Mouse (Mus musculus) megakaryocyte progenitor cell, adult 5-6 weeks (primary cell): ENCODE results near the gene Plekha3. TPM values are rescaled to one million over a fixed set of nuclear protein-coding genes. Genes with fewer than 3 reads are reported as not detected.

Experiments used
- ATAC-seq: replicated peaks from 2 replicates; pipeline ENCODE4 v1.8.0; 2016; ENCODE audit warnings: mild to moderate bottlenecking, moderate TSS enrichment, inconsistent platforms; ENCODE audit not compliant: poor library complexity
- total RNA-seq, 2 experiments: library from RNA; stranded (forward) in 1 of 2; stranded (reverse) in 1 of 2; fragments of 157-497, 149-512 nt in 1 of 2; fragments of 200-1000 nt in 1 of 2; gene quantifications; 2 replicates each; pipeline versions ENCODE4 v1.2.3 to v1.2.4; 2015 to 2017

The Plekha3 gene
- total RNA-seq (2015) (28.2 and 36.1 TPM in 2 replicates), total RNA-seq (2017) (17.5 and 25.6 TPM in 2 replicates)

- peak; percentile 58 for ATAC-seq
Observed at GRCm38 (mm10) chr2:76674725-76675427, at the start of gene Plekha3. Gene Plekha3, plus strand, starts transcription at chr2:76675281.

- peak; percentile 54; the same call in 1 of the 2 replicates for ATAC-seq
Observed at GRCm38 (mm10) chr2:76630293-76630692, 44.8 kb upstream of the Plekha3 start.

GRCm38 (mm10) chr2:76631600-76631999 lies 43.5 kb upstream of the Plekha3 start:
- ATAC-seq, result no peak

- ATAC-seq, result no peak
Observed at GRCm38 (mm10) chr2:76639637-76640036, 35.4 kb upstream of the Plekha3 start.

- ATAC-seq, result peak; percentile 17
Observed at GRCm38 (mm10) chr2:76643801-76644200, 31.3 kb upstream of the Plekha3 start.

- peak; percentile 1; the same call in 1 of the 2 replicates for ATAC-seq
Observed at GRCm38 (mm10) chr2:76647441-76647869, 27.6 kb upstream of the Plekha3 start.

GRCm38 (mm10) chr2:76647883-76648570 lies 27.1 kb upstream of the Plekha3 start, which contains the start of the genes Prkra and Pjvk:
Gene Prkra, minus strand, starts transcription at chr2:76648015.
Gene Pjvk, plus strand, starts transcription at chr2:76648476.
- ATAC-seq, result peak; percentile 85

GRCm38 (mm10) chr2:76648666-76649141 lies 26.4 kb upstream of the Plekha3 start:
- ATAC-seq, result peak; percentile 10; the same call in 1 of the 2 replicates

GRCm38 (mm10) chr2:76653070-76653469 lies 22.0 kb upstream of the Plekha3 start:
- ATAC-seq, result no peak

GRCm38 (mm10) chr2:76654646-76655045 lies 20.4 kb upstream of the Plekha3 start:
- ATAC-seq, result no peak

GRCm38 (mm10) chr2:76655444-76655843 lies 19.6 kb upstream of the Plekha3 start:
- no peak for ATAC-seq

- peak; percentile 75 for ATAC-seq
Observed at GRCm38 (mm10) chr2:76655982-76656381, 19.1 kb upstream of the Plekha3 start.

- ATAC-seq, result 0 out of 2 replicates have a peak, but pooled peaks have one; percentile 5
Observed at GRCm38 (mm10) chr2:76658551-76658950, 16.5 kb upstream of the Plekha3 start.

GRCm38 (mm10) chr2:76659419-76659818 lies 15.7 kb upstream of the Plekha3 start:
- no peak for ATAC-seq

- no peak for ATAC-seq
Observed at GRCm38 (mm10) chr2:76665531-76665930, 9.6 kb upstream of the Plekha3 start.

GRCm38 (mm10) chr2:76667200-76667599 lies 7.9 kb upstream of the Plekha3 start:
- ATAC-seq, result no peak

- no peak for ATAC-seq
Observed at GRCm38 (mm10) chr2:76671641-76672040, 3.4 kb upstream of the Plekha3 start.

GRCm38 (mm10) chr2:76672134-76672745 lies 2.8 kb upstream of the Plekha3 start:
- no peak for ATAC-seq

- ATAC-seq, result peak; percentile 78
Observed at GRCm38 (mm10) chr2:76672966-76673392, 2.1 kb upstream of the Plekha3 start, which contains the start of gene Fkbp7. Gene Fkbp7, minus strand, starts transcription at chr2:76673116.

- peak; percentile 55 for ATAC-seq
Observed at GRCm38 (mm10) chr2:76673472-76674081, 1.5 kb upstream of the Plekha3 start.

GRCm38 (mm10) chr2:76675451-76675850 lies 370 bp downstream of the Plekha3 start:
- ATAC-seq, result no peak
